Mouse (Mus musculus): Measurements from ENCODE around the gene Grcc10.

The Grcc10 gene

DNA sequence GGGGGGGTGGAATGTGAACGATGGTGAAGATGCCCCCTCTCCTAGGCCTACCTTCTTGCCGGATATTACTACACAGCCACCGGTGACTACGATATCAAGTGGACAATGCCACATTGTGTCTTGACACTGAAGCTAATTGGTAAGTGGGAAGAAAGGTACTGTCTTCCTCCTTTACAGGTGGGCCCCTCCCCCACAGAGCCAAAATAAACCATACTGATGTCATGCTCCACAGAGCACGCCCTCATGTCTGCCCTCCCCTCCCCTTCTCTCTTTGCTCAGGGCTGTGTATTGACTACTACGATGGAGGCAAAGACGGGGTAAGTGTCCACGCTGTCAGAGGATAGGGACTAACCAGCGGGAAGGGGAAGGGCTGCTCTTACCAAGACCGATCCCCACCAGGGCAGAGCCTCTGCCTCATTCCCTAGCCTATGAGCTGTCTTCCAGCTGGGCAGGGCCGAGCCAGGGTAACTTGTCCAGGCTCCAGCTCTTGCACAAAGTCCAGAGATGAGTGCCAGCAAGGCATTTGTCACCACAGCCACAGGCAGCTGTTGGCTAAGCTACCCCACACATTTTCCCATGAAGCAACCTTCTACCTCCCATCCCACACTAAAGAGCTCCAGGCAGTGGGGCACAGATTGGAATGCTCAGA is 41.1 kb downstream of the Grcc10 start:
- DNase-seq (ENCODE audit: low spot score): no peak

DNA sequence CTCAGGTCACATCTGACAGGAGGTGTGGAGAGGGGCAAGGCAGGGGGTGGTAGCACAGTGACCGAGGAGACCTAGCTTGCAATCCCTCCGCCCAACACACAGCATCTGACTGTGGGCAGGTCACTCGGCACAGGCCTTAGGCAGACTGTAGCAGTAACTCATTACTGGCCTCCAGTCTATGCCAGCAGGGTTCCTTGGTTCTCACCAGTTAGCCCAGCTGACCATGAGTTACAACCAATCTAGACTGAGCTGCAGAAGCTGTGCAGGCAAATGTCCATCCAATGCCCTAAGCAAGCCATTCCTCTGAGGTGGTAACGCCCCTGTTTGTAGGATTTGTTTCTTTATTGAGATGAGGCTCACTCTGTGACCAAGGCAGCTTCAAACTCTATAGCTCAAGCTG is 41.8 kb downstream of the Grcc10 start:
- DNase-seq (ENCODE audit: low spot score): no peak

DNA sequence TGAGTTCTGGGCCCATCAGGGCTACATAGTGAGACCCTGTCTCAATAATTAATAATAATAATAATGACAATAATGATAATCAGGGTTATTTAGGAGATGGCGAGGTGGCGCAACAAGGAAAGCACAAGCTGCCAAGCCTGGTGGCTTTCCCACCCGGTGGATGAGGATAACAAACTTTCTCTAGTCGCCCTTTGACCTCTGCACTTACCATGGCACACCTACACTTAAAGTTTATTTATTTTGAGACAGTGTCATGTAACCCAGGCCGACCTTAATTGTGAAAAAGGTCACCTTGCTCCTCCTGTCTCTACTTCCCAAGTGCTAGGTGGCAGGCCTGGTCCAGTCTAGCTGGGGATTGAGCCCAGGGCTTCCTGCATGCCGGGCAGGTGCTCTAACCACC is 42.4 kb downstream of the Grcc10 start:
- DNase-seq (ENCODE audit: low spot score): no peak

DNA sequence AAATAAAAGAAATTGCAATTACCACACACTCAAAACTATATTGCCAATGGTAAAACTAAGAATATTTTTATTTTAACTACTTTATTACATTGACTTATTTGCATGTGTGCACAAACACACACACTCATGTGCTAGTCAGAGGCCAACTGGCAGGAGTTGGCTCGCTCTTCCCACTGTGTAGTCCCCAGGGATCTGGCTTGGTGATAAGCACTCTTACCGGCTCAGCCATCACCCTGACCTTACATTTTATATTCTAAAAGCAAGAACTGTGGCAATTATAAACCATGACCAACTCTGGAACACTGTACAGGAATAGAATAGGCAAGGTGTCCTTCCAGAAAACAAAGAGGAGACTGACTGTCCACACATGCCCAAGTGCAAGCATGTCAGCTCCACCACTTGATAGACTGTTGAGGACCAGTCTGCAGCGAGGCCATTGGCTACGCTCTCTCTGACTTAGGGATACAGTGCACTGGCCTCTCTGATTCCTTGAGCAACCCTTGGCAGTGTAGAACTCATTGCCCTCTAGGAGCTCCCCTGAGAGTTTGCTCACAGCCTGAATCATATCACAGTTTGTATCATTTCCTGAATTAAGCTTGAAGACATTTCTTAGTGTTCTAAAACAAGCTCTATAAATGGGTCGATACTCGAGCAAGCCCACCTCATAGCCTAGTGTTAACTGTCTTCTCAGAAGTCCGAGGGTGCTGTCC is 44.6 kb downstream of the Grcc10 start:
- DNase-seq (ENCODE audit: low spot score): no peak

DNA sequence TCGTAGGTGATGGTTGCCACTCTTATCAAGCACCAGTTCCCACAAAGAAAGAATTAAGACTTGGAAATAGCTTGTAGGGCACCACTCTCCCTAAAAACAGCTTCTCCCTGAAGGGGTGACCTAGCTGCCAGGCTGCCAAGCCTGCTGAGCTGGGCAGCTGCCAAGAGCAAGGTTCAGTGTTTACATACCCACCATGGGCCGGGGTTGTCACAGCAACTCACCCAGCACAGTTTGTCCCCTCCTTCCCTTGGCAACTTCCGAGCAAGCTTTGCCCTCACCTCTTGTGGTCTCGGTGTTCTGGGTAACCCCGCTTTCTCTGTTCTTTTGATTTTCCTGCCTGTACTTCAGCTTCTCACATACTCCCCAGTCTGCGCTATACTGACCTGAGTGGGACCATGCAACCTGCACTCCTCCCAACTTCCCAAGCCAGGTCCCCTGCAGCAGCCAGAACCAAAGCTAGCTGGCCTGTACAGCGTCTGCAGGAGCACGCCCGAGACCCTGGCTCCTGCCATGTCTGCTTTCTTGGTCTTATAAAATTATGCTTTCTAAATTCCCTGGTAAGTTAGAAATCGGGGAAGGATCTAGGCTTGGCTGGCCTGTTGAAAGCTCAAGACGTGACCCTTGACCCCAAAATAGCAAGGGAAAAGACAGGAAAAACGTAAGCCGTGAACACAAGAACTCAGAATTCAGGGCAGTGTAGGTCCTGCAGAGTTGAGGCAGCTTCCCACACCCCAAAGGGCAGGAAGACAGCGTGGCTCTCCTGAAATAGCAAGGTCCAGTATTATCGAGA is 46.8 kb downstream of the Grcc10 start:
- DNase-seq (ENCODE audit: low spot score): no peak

DNA sequence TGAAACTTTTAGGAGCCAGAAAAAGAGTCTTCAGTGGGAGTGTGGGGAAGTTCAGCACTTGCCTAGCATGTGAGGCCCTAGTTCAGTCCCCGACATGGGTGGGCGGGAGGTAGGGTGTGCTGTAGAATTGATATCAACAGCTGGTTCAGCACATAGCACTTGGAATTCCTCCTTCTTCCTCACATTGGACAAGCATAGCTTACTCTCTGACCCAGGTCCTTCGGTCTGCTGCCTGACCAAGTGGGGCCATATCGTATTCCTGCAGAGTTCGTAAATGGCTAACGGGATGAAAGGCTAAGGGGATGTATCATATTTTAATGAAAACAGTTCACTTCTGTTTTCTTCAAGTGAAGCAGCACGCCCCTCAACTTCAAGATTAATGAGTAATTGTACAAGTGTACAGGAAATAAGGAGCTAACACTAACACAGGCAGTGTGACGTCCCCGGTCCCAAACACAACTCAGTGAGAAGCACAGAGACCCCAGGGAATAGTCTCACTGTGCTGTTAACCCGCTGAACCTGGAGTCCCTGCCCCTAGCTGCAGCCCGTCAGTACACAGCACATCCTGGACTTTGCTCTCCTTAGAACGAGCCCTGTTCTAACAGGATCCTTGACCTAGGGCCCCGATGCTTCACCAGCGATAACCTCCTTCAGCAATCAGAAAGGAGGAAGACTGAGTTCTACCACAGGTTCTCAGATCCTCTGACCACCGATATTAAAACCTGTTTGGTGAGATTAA is 47.8 kb downstream of the Grcc10 start:
- no peak for DNase-seq (ENCODE audit: low spot score)

DNA sequence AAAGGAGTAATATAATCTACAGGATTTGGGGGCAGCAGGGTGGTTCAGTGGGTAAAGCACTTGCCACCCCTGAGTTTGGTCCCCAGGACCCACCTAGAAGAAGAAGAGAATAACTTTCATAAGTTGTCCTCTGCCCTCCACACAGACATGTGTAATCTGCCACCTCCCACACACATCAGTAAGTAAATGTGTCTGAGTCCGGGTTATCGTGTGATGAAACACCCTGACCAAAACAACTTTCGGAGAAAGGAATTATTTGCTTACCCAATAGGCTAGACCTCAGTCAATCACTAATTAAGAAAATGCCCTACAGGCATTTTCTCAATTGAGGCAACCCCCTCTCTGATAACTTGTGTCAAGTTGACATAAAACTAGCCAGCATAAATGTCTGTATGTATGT is 50.7 kb downstream of the Grcc10 start:
- no peak for DNase-seq (ENCODE audit: low spot score)

All from layer of hippocampus, adult 9-10 months (tissue).